Mouse (Mus musculus): ENCODE data around the gene Ano4. TPM values are rescaled to one million over a fixed set of nuclear protein-coding genes. Genes with fewer than 3 reads are reported as not detected.

The Ano4 gene
- polyA plus RNA-seq, 1 experiment from 2014 or later: 4.5 TPM

DNA sequence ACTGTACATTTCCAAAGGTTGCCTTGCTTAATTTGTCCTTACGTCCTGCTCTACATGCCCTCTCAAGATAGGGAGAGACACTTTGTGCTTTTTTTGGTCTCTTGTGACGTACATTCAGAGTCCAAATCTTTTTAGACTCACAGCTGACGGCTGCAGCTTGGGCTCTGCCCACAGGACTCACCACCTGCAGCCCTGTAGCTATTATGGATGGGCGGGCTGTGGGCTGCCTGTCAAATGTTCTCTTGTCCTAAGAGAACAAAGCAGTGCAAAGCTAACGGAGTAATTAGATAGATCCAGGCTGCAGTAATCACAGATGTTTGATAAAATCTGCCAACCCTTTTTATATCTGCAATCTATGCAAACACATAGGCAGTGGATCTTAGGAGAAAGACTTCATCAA lies 325.6 kb downstream of the Ano4 start:
- no peaks in the 10 kb centered on the region for H3K9me3 ChIP-seq
- H3K9ac ChIP-seq: no peak overlapping the region
- no peak overlapping the region for H3K4me2 ChIP-seq
- no peaks in the 10 kb centered on the region for H3K27me3 ChIP-seq (replicated peaks)
- no peaks in the 10 kb centered on the region for H3K36me3 ChIP-seq
- no peak overlapping the region for H3K27ac ChIP-seq (replicated peaks)
- no peak for ATAC-seq (ENCODE audit: extremely low read depth, insufficient number of reproducible peaks, low FRiP score, low TSS enrichment)
- WGBS: 49% methylated on average over 5 of the region's 5 CpGs
- no peak overlapping the region for H3K4me3 ChIP-seq
- no peaks in the 10 kb centered on the region for H3K4me1 ChIP-seq

DNA sequence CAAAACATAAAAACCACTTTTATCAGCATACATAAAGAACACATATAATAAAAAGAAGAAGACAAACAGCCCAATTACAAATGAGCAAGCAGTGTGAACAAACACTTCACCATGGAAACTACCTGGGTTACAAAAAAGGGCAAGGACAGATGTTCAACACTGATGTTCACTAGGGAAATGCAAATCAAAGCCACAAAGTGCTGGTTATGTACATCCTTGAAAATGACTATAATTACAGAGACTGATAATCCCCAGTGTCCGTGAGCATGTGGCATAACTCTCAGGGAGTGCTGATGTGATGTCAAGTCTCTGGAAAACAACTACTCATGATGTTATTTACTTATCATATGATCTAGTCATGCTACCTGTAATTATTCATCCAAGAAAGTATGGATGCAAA lies 336.3 kb downstream of the Ano4 start:
- 72% methylated on average over 1 of the region's 1 CpGs for WGBS
- no peaks in the 10 kb centered on the region for H3K27me3 ChIP-seq (replicated peaks)
- no peak for ATAC-seq (ENCODE audit: extremely low read depth, insufficient number of reproducible peaks, low FRiP score, low TSS enrichment)

DNA sequence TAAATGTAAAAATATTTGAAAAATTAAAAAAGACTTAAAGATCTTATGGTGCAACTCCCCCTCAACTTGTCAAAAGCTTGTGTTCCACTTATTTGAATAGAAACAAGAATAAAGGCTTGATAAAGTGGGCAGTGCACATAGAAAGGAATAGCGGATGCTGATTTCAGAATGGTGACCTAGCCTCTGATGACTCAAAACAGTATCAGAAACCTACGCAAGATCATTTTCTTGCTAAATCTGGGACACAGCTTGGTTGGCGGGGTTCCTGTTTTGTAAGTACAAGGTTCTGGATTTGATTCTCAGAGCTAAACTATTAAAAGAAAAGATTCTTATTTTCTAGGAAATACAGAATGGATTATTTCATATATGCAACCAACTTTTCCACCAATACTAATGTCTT lies 340.0 kb downstream of the Ano4 start:
- H3K27me3 ChIP-seq (replicated peaks): no peaks in the 10 kb centered on the region
- no peaks in the 10 kb centered on the region for H3K4me1 ChIP-seq
- no peak overlapping the region for H3K4me2 ChIP-seq
- H3K36me3 ChIP-seq: no peaks in the 10 kb centered on the region
- no peaks in the 10 kb centered on the region for H3K9me3 ChIP-seq
- H3K9ac ChIP-seq: no peak overlapping the region
- H3K4me3 ChIP-seq: no peak overlapping the region
- ATAC-seq (ENCODE audit: extremely low read depth, insufficient number of reproducible peaks, low FRiP score, low TSS enrichment): no peak
- 76% methylated on average over 3 of the region's 3 CpGs for WGBS
- no peak overlapping the region for H3K27ac ChIP-seq (replicated peaks)

More for the DNA sequence above, 336.3 kb downstream of the Ano4 start:
- H3K9ac ChIP-seq: no peak overlapping the region
- H3K4me3 ChIP-seq: no peak overlapping the region
- no peaks in the 10 kb centered on the region for H3K9me3 ChIP-seq
- H3K27ac ChIP-seq (replicated peaks): no peak overlapping the region
- H3K36me3 ChIP-seq: no peaks in the 10 kb centered on the region
- H3K4me1 ChIP-seq: no peaks in the 10 kb centered on the region
- H3K4me2 ChIP-seq: no peak overlapping the region

- WGBS: 54% methylated on average over 6 of the region's 6 CpGs
- Histone ChIP-seq H3K9ac (no peak overlapping the region), H3K27ac (replicated peaks) (no peak overlapping the region), H3K36me3 (no peaks in the 10 kb centered on the region), H3K4me3 (no peak overlapping the region), H3K27me3 (replicated peaks) (no peaks in the 10 kb centered on the region), H3K4me1 (no peaks in the 10 kb centered on the region), H3K4me2 (no peak overlapping the region), H3K9me3 (no peaks in the 10 kb centered on the region)
- no peak for ATAC-seq (ENCODE audit: extremely low read depth, insufficient number of reproducible peaks, low FRiP score, low TSS enrichment)
Measured at GRCm38 (mm10) chr10:88986925-88987324, 357.6 kb downstream of the Ano4 start.

DNA sequence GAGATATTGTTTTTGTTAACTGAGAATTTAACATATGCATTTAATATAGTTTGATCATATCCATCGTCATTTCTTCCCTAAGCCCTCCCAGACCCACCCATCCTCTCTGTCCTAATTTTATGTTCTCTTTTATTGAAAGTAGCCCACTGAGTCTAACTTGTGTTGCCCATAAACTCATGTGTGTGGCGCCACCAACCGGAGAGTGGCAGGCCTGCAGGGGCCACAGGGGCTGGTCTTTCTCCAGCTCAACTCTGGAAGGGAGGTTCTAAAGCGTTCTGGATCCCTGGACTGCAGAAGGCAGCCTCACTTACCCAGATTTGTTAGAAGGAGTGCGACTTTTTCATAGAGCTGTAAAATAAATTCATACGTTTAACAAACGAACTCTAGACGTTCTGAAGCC lies 361.1 kb downstream of the Ano4 start:
- no peaks in the 10 kb centered on the region for H3K27me3 ChIP-seq (replicated peaks)
- ATAC-seq (ENCODE audit: extremely low read depth, insufficient number of reproducible peaks, low FRiP score, low TSS enrichment): no peak
- H3K36me3 ChIP-seq: no peaks in the 10 kb centered on the region
- WGBS: 28% methylated on average over 8 of the region's 8 CpGs
- H3K9ac ChIP-seq: no peak overlapping the region
- no peaks in the 10 kb centered on the region for H3K4me1 ChIP-seq
- no peak overlapping the region for H3K27ac ChIP-seq (replicated peaks)
- no peak overlapping the region for H3K4me2 ChIP-seq
- no peak overlapping the region for H3K4me3 ChIP-seq
- H3K9me3 ChIP-seq: no peaks in the 10 kb centered on the region

GRCm38 (mm10) chr10:88979451-88979850 lies 365.1 kb downstream of the Ano4 start:
- no peak overlapping the region for H3K9ac ChIP-seq
- H3K4me3 ChIP-seq: no peak overlapping the region
- ATAC-seq (ENCODE audit: extremely low read depth, insufficient number of reproducible peaks, low FRiP score, low TSS enrichment): no peak
- H3K36me3 ChIP-seq: no peaks in the 10 kb centered on the region
- no peaks in the 10 kb centered on the region for H3K27me3 ChIP-seq (replicated peaks)
- 68% methylated on average over 4 of the region's 4 CpGs for WGBS
- no peak overlapping the region for H3K27ac ChIP-seq (replicated peaks)
- no peak overlapping the region for H3K4me2 ChIP-seq
- no peaks in the 10 kb centered on the region for H3K9me3 ChIP-seq
- H3K4me1 ChIP-seq: no peaks in the 10 kb centered on the region

GRCm38 (mm10) chr10:88978932-88979331 lies 365.6 kb downstream of the Ano4 start:
- H3K4me2 ChIP-seq: no peak overlapping the region
- no peak overlapping the region for H3K9ac ChIP-seq
- H3K4me3 ChIP-seq: no peak overlapping the region
- no peak for ATAC-seq (ENCODE audit: extremely low read depth, insufficient number of reproducible peaks, low FRiP score, low TSS enrichment)
- H3K4me1 ChIP-seq: no peaks in the 10 kb centered on the region
- no peaks in the 10 kb centered on the region for H3K36me3 ChIP-seq
- 70% methylated on average over 6 of the region's 6 CpGs for WGBS
- no peaks in the 10 kb centered on the region for H3K9me3 ChIP-seq
- H3K27me3 ChIP-seq (replicated peaks): no peaks in the 10 kb centered on the region
- no peak overlapping the region for H3K27ac ChIP-seq (replicated peaks)

- no peak for ATAC-seq (ENCODE audit: extremely low read depth, insufficient number of reproducible peaks, low FRiP score, low TSS enrichment)
- Histone ChIP-seq H3K4me3 (no peak overlapping the region), H3K9ac (no peak overlapping the region), H3K27ac (replicated peaks) (peak overlapping the region; percentile 9; the same call in 1 of the 2 replicates), H3K4me2 (no peak overlapping the region), H3K9me3 (peaks cover 4% of the 10 kb centered on the region; the same call in 1 of the 2 replicates), H3K4me1 (no peaks in the 10 kb centered on the region), H3K36me3 (peaks cover 4% of the 10 kb centered on the region), H3K27me3 (replicated peaks) (no peaks in the 10 kb centered on the region)
- 68% methylated on average over 7 of the region's 7 CpGs for WGBS
Measured at GRCm38 (mm10) chr10:88970951-88971725, 373.4 kb downstream of the Ano4 start.

- H3K4me2 ChIP-seq: no peak overlapping the region
- no peak for ATAC-seq (ENCODE audit: extremely low read depth, insufficient number of reproducible peaks, low FRiP score, low TSS enrichment)
- H3K27ac ChIP-seq (replicated peaks): no peak overlapping the region
- no peak overlapping the region for H3K9ac ChIP-seq
- WGBS: 79% methylated on average over 5 of the region's 5 CpGs
- peaks cover 4% of the 10 kb centered on the region for H3K36me3 ChIP-seq
- no peaks in the 10 kb centered on the region for H3K27me3 ChIP-seq (replicated peaks)
- H3K4me3 ChIP-seq: no peak overlapping the region
- H3K9me3 ChIP-seq: peaks cover 4% of the 10 kb centered on the region; the same call in 1 of the 2 replicates
- no peaks in the 10 kb centered on the region for H3K4me1 ChIP-seq
Measured at GRCm38 (mm10) chr10:88968586-88968985, 376.0 kb downstream of the Ano4 start.

GRCm38 (mm10) chr10:88960791-88961190 lies 383.8 kb downstream of the Ano4 start:
- Histone ChIP-seq H3K4me1 (no peaks in the 10 kb centered on the region), H3K27ac (replicated peaks) (no peak overlapping the region), H3K4me3 (no peak overlapping the region), H3K9ac (no peak overlapping the region), H3K4me2 (no peak overlapping the region), H3K27me3 (replicated peaks) (no peaks in the 10 kb centered on the region), H3K36me3 (no peaks in the 10 kb centered on the region), H3K9me3 (no peaks in the 10 kb centered on the region)
- ATAC-seq (ENCODE audit: extremely low read depth, insufficient number of reproducible peaks, low FRiP score, low TSS enrichment): no peak
- 77% methylated on average over 5 of the region's 5 CpGs for WGBS

GRCm38 (mm10) chr10:88950297-88950653 lies 394.3 kb downstream of the Ano4 start:
- no peaks in the 10 kb centered on the region for H3K4me1 ChIP-seq
- H3K4me2 ChIP-seq: no peak overlapping the region
- no peaks in the 10 kb centered on the region for H3K9me3 ChIP-seq
- H3K27me3 ChIP-seq (replicated peaks): no peaks in the 10 kb centered on the region
- H3K9ac ChIP-seq: no peak overlapping the region
- no peak overlapping the region for H3K27ac ChIP-seq (replicated peaks)
- no peaks in the 10 kb centered on the region for H3K36me3 ChIP-seq
- ATAC-seq (ENCODE audit: extremely low read depth, insufficient number of reproducible peaks, low FRiP score, low TSS enrichment): no peak
- no peak overlapping the region for H3K4me3 ChIP-seq
- WGBS: 76% methylated on average over 4 of the region's 4 CpGs

GRCm38 (mm10) chr10:88949649-88950296 lies 394.8 kb downstream of the Ano4 start:
- no peak overlapping the region for H3K4me3 ChIP-seq
- H3K27me3 ChIP-seq (replicated peaks): no peaks in the 10 kb centered on the region
- 85% methylated on average over 12 of the region's 12 CpGs for WGBS

More at GRCm38 (mm10) chr10:88949649-88950296, 394.8 kb downstream of the Ano4 start:
- Histone ChIP-seq H3K36me3 (no peaks in the 10 kb centered on the region), H3K4me2 (no peak overlapping the region), H3K27ac (replicated peaks) (no peak overlapping the region), H3K9ac (no peak overlapping the region), H3K4me1 (no peaks in the 10 kb centered on the region), H3K9me3 (no peaks in the 10 kb centered on the region)
- no peak for ATAC-seq (ENCODE audit: extremely low read depth, insufficient number of reproducible peaks, low FRiP score, low TSS enrichment)

Measured in heart, embryonic 13.5 days (tissue).